Mouse (Mus musculus) CD4-positive naive resting alpha-beta T cell, adult 76 days (primary cell): Measurements from ENCODE around the gene Grhl1. TPM values are rescaled to one million over a fixed set of nuclear protein-coding genes. Genes with fewer than 3 reads are reported as not detected.

ENCODE experiments used
- total RNA-seq: library from RNA; stranded (reverse); gene quantifications from one replicate; pipeline ENCODE4 v1.2.4, GENCODE M21; 2023

Grhl1 gene
- total RNA-seq = 2.4 TPM

DNA sequence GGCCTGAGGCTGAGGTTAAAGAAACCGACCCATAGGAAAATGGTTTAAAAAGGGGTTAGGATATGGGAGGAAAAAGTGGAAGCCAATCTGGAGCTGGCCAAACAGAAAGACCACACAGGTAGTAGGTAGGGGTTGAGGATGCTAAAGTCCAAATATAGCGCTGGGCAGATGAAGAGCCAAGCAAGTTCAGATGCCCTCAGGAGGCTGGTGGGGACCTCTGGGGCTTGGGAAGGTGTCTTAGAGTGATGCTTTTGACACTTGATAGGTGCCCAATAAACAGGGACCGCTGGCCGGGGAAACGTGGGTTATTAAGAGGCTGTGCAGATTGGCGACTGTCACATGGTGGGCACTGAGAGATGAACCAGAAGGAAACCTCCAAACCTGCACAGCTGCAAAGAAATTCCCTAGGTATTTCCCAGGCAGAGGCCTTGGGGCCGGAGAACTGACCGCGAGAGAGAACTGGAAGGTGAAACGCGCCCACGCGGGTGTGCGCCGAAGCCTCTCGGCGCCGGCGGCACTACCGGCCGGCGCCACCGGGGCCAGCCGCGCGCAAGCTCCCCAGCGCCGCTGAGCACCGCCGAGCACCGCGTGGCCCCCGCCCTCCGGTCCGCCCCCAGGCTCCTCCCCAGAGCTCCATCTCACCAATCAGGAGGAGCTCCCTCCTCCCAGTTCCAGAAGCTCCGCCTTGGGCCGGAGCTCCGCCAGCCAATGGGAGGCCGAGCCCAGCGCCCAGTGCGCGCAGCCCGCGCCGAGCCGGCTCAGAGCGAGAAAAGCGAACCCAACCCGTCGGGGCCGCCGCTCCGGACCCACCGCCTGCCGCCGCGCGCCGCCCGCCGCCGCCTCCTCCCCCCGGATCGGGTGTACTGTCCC is at the start of gene Grhl1:
Gene Grhl1, plus strand, starts transcription at position 761 of the 870 bp plus-strand sequence.

GRCm38 (mm10) chr12:24651063-24651557 is 79.0 kb downstream of the Grhl1 start, which contains the start of gene Klf11:
Gene Klf11 (plus strand): TSS chr12:24651274.

Other genes with a start within 250 kb of the Grhl1 start
- 42.3 TPM for gene Taf1b, start 73.9 kb upstream of the Grhl1 start, total RNA-seq
- gene Klf11, start 79.0 kb downstream of the Grhl1 start, total RNA-seq = 47.5 TPM
- not detected for gene Cys1, start 109.5 kb downstream of the Grhl1 start, total RNA-seq
- 3.5 TPM for gene Rrm2, start 136.0 kb downstream of the Grhl1 start, total RNA-seq